Mouse (Mus musculus) limb, embryonic 13.5 days (tissue): ENCODE data around the gene Tusc1. TPM values are rescaled to one million over a fixed set of nuclear protein-coding genes. Genes with fewer than 3 reads are reported as not detected.
A peak's percentile ranks its signal among the peaks of the same experiment; 100 is the strongest.

Experiments used
- ATAC-seq: fragments of 200-750 bp; cut with Nextera tagmentation; 2 replicates; pipeline ENCODE4 v1.8.0; 2017; ENCODE audit warnings: low read depth, moderate number of reproducible peaks, moderate TSS enrichment; ENCODE audit not compliant: low FRiP score
- H3K27ac ChIP-seq: fragments of 300-500 bp; sonication (generic); 2 replicates; pipeline ENCODE4 v1.5.1; 2015; ENCODE audit warnings: inconsistent platforms, mild to moderate bottlenecking, moderate library complexity
- H3K27me3 ChIP-seq: fragments of 300-500 bp; sonication (generic); 2 replicates; pipeline ENCODE4 v1.6.1; 2015; ENCODE audit warnings: mild to moderate bottlenecking, inconsistent platforms
- H3K36me3 ChIP-seq: fragments of 300-500 bp; sonication (generic); 2 replicates; pipeline ENCODE4 v1.6.1; 2015; ENCODE audit warnings: inconsistent platforms, mild to moderate bottlenecking, moderate library complexity
- H3K4me1 ChIP-seq: fragments of 300-500 bp; sonication (generic); 2 replicates; pipeline ENCODE4 v1.6.1; 2015; ENCODE audit warnings: inconsistent platforms
- H3K4me2 ChIP-seq: fragments of 300-500 bp; sonication (generic); replicated peaks from 2 replicates; pipeline ENCODE4 v1.6.1; 2015; ENCODE audit warnings: inconsistent platforms, mild to moderate bottlenecking, moderate library complexity
- H3K4me3 ChIP-seq: fragments of 300-500 bp; sonication (generic); 2 replicates; pipeline ENCODE4 v1.5.1; 2015; ENCODE audit warnings: moderate library complexity, mild to moderate bottlenecking, inconsistent platforms
- H3K9ac ChIP-seq: fragments of 300-500 bp; sonication (generic); 2 replicates; pipeline ENCODE4 v1.6.1; 2015; ENCODE audit warnings: mild to moderate bottlenecking, inconsistent platforms
- H3K9me3 ChIP-seq: fragments of 300-500 bp; sonication (generic); 2 replicates; pipeline ENCODE4 v1.6.1; 2016; ENCODE audit warnings: inconsistent platforms
- WGBS: fragments of 180-500 bp; shearing (Covaris S2); methylation state at CpG from one replicate; pipeline ENCODE4 v1.1.7; 2015; 5-methylcytosine and 5-hydroxymethylcytosine counted together
- polyA plus RNA-seq: library from polyadenylated mRNA; unstranded; fragments of >200 nt; fragmentation: Nextera tagmentation; extraction: Ambion mirVana; gene quantifications from 2 replicates; pipeline ENCODE4 v1.2.1, GENCODE M21; 2015

Gene Tusc1
- 4.0 and 4.6 TPM in 2 replicates for polyA plus RNA-seq

- Histone ChIP-seq H3K4me1 (no peaks in the 10 kb centered on the region), H3K4me2 (peak within 1 kb of the TSS; percentile 87), H3K9ac (peak within 1 kb of the TSS; percentile 93), H3K4me3 (peak within 1 kb of the TSS; percentile 73), H3K36me3 (no peaks in the 10 kb centered on the region), H3K27ac (peak within 1 kb of the TSS; percentile 93), H3K27me3 (no peaks in the 10 kb centered on the region), H3K9me3 (no peaks in the 10 kb centered on the region)
- under 1% methylated on average over 49 of the region's 97 CpGs for WGBS
- peak; percentile 82 for ATAC-seq
These were observed at the start of gene Tusc1 for GRCm38 (mm10) chr4:93335118-93336003. TSS of gene Tusc1 (minus strand) at chr4:93335511.

- Histone ChIP-seq H3K4me1 (no peaks in the 10 kb centered on the region), H3K27ac (no peak overlapping the region), H3K9me3 (no peaks in the 10 kb centered on the region), H3K36me3 (no peaks in the 10 kb centered on the region), H3K27me3 (no peaks in the 10 kb centered on the region), H3K9ac (no peak overlapping the region), H3K4me3 (no peak overlapping the region), H3K4me2 (no peak overlapping the region)
- ATAC-seq: no peak
- WGBS: 67% methylated on average over 2 of the region's 2 CpGs
These were observed 17.6 kb upstream of the Tusc1 start for GRCm38 (mm10) chr4:93352930-93353329.

- Histone ChIP-seq H3K36me3 (no peaks in the 10 kb centered on the region), H3K4me3 (no peak overlapping the region), H3K27ac (no peak overlapping the region), H3K4me1 (no peaks in the 10 kb centered on the region), H3K27me3 (no peaks in the 10 kb centered on the region), H3K9ac (no peak overlapping the region), H3K4me2 (no peak overlapping the region), H3K9me3 (no peaks in the 10 kb centered on the region)
- 93% methylated on average over 2 of the region's 2 CpGs for whole genome bisulfite sequencing
- ATAC-seq: no peak
These were observed 9.0 kb upstream of the Tusc1 start for GRCm38 (mm10) chr4:93344357-93344756.

GRCm38 (mm10) chr4:93341568-93341967 is 6.3 kb upstream of the Tusc1 start:
- no peaks in the 10 kb centered on the region for H3K4me1 ChIP-seq
- no peak for ATAC-seq
- H3K4me3 ChIP-seq: no peak overlapping the region
- no peak overlapping the region for H3K27ac ChIP-seq
- no peaks in the 10 kb centered on the region for H3K9me3 ChIP-seq
- no peak overlapping the region for H3K4me2 ChIP-seq
- H3K9ac ChIP-seq: no peak overlapping the region
- H3K27me3 ChIP-seq: no peaks in the 10 kb centered on the region
- no peaks in the 10 kb centered on the region for H3K36me3 ChIP-seq

- Histone ChIP-seq H3K9ac (no peak overlapping the region), H3K4me3 (no peak overlapping the region), H3K27ac (no peak overlapping the region), H3K27me3 (no peaks in the 10 kb centered on the region), H3K9me3 (no peaks in the 10 kb centered on the region), H3K4me1 (no peaks in the 10 kb centered on the region), H3K36me3 (no peaks in the 10 kb centered on the region), H3K4me2 (no peak overlapping the region)
- 72% methylated on average over 3 of the region's 3 CpGs for WGBS
- no peak for ATAC-seq
These were observed 2.7 kb upstream of the Tusc1 start for GRCm38 (mm10) chr4:93337977-93338376.

GRCm38 (mm10) chr4:93334636-93335117 is 634 bp downstream of the Tusc1 start:
- WGBS: under 1% methylated on average over 49 of the region's 49 CpGs

GRCm38 (mm10) chr4:93307486-93307885 is 27.8 kb downstream of the Tusc1 start:
- H3K4me3 ChIP-seq: no peak overlapping the region
- H3K27ac ChIP-seq: no peak overlapping the region
- no peaks in the 10 kb centered on the region for H3K4me1 ChIP-seq
- 84% methylated on average over 3 of the region's 3 CpGs for WGBS
- H3K36me3 ChIP-seq: no peaks in the 10 kb centered on the region
- no peak overlapping the region for H3K4me2 ChIP-seq
- ATAC-seq: no peak
- H3K9ac ChIP-seq: no peak overlapping the region
- no peaks in the 10 kb centered on the region for H3K9me3 ChIP-seq
- H3K27me3 ChIP-seq: no peaks in the 10 kb centered on the region

More at GRCm38 (mm10) chr4:93334636-93335117, 634 bp downstream of the Tusc1 start:
- Histone ChIP-seq H3K27ac (peak overlapping the region; percentile 93), H3K9ac (peak overlapping the region; percentile 93), H3K36me3 (no peaks in the 10 kb centered on the region), H3K27me3 (no peaks in the 10 kb centered on the region), H3K4me2 (peak overlapping the region; percentile 87), H3K4me1 (no peaks in the 10 kb centered on the region), H3K9me3 (no peaks in the 10 kb centered on the region), H3K4me3 (peak overlapping the region; percentile 73)
- peak; percentile 92 for ATAC-seq

- Histone ChIP-seq H3K4me2 (no peak overlapping the region), H3K27me3 (no peaks in the 10 kb centered on the region), H3K9ac (no peak overlapping the region), H3K9me3 (no peaks in the 10 kb centered on the region), H3K4me3 (no peak overlapping the region), H3K27ac (no peak overlapping the region), H3K36me3 (no peaks in the 10 kb centered on the region), H3K4me1 (no peaks in the 10 kb centered on the region)
- 93% methylated on average over 4 of the region's 4 CpGs for WGBS
- ATAC-seq: no peak
These were observed 49.2 kb downstream of the Tusc1 start for GRCm38 (mm10) chr4:93286065-93286464.
